Mouse (Mus musculus): ENCODE data around the gene Igfbp2. TPM values are rescaled to one million over a fixed set of nuclear protein-coding genes. Genes with fewer than 3 reads are reported as not detected.

The Igfbp2 gene
- polyA plus RNA-seq, 1 experiment from 2014 or later = 226 TPM

DNA sequence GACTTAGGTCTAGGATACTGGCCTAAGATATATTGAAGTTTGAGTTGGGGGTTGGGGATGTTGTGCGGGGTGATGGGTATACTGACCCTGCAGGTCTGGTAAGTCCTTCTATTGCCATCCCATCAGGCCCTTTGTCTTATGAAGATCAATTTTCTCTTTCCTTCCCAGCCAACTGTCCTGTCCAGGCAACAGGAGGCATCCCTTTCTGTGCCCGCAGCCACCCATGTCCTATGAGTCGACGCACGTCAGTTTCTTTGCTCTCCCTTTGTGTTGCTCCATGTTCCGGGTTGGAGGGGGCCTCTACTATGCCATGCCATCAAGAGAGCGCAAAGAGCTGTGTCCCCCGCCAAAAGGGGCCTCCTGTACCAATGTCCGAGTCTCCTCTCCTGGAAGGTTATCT, 35.7 kb downstream of the Igfbp2 start:
- H3K9me3 ChIP-seq = no peaks in the 10 kb centered on the region
- H3K27me3 ChIP-seq (ENCODE audit: insufficient read depth, poor library complexity, severe bottlenecking) = no peaks in the 10 kb centered on the region
- H3K36me3 ChIP-seq = peaks cover 67% of the 10 kb centered on the region
- H3K4me3 ChIP-seq = no peak overlapping the region
- H3K4me1 ChIP-seq = no peaks in the 10 kb centered on the region
- H3K27ac ChIP-seq = no peak overlapping the region
- DNase-seq (ENCODE audit: low spot score) = no peak
- WGBS = 81% methylated on average over 9 of the region's 9 CpGs

DNA sequence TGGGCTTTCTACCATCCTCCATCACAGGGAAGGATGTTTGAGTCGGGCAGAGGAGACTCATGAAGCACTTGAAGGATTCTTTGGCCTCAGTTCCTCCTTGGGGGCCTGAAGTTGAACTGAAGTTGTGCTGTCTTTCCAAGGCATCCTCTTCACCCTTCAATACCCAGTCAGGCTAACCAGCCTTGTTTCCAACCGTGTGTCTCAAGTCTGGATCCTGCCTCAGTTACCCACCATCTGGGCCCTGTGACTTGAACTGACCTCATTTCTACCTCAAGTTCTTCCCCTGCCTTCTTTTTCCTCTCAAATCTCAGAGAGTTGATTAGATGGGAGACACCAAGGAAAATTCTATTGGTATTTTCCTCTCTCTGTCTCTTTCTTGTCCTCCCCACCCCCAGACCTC, 36.2 kb downstream of the Igfbp2 start:
- no peak for DNase-seq (ENCODE audit: low spot score)
- Histone ChIP-seq H3K27me3 (ENCODE audit: insufficient read depth, poor library complexity, severe bottlenecking) (no peaks in the 10 kb centered on the region), H3K27ac (no peak overlapping the region), H3K36me3 (peaks cover 72% of the 10 kb centered on the region), H3K4me1 (no peaks in the 10 kb centered on the region), H3K4me3 (no peak overlapping the region), H3K9me3 (no peaks in the 10 kb centered on the region)
- 76% methylated on average over 2 of the region's 2 CpGs for WGBS

DNA sequence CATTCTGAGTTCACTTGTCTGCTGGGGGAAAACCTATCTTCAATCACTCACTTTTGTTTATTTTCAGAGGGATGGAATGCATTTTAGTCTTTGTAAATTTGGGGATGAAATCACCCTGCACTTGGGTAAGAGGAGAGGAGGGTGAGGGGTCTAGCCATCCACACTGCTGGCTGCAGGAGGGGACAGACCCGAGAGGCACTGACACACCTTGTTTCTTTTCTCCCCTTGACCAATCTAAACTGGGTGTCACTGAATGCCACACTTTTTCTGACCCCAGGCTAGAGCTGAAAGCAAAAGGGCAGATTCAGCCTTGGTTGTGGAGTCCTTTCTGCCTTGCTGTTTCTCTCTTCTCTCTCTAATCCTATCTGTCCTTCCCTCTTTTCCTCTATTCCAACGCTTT, 37.4 kb downstream of the Igfbp2 start:
- Histone ChIP-seq H3K9me3 (no peaks in the 10 kb centered on the region), H3K27me3 (ENCODE audit: insufficient read depth, poor library complexity, severe bottlenecking) (no peaks in the 10 kb centered on the region), H3K36me3 (peaks cover 83% of the 10 kb centered on the region), H3K4me1 (peaks cover 12% of the 10 kb centered on the region), H3K4me3 (no peak overlapping the region), H3K27ac (no peak overlapping the region)
- WGBS = 60% methylated on average over 2 of the region's 2 CpGs
- no peak for DNase-seq (ENCODE audit: low spot score)

DNA sequence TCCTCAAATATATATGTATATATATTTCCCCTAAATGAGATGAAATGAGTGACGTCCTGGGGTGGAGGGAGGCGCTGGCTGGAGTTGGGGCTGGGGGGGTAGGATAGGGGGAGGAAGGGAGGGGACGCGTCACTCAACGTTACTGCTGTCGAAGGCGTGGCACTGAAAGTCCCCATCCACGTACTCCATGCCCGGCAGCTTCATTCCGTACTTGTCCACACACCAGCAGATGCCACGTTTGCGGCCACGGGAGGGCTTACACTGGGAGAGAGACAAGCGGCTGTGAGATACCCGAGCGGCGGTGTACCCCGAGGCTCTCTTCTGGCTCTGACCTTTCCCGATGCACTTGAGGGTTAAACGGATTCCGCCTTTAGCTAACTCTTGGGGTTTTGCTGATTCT, 37.9 kb downstream of the Igfbp2 start:
- H3K4me1 ChIP-seq = peaks cover 15% of the 10 kb centered on the region
- H3K27me3 ChIP-seq (ENCODE audit: insufficient read depth, poor library complexity, severe bottlenecking) = no peaks in the 10 kb centered on the region
- 85% methylated on average over 21 of the region's 21 CpGs for WGBS
- H3K36me3 ChIP-seq = peaks cover 86% of the 10 kb centered on the region
- no peaks in the 10 kb centered on the region for H3K9me3 ChIP-seq
- H3K4me3 ChIP-seq = no peak overlapping the region
- H3K27ac ChIP-seq = no peak overlapping the region
- no peak for DNase-seq (ENCODE audit: low spot score)

DNA sequence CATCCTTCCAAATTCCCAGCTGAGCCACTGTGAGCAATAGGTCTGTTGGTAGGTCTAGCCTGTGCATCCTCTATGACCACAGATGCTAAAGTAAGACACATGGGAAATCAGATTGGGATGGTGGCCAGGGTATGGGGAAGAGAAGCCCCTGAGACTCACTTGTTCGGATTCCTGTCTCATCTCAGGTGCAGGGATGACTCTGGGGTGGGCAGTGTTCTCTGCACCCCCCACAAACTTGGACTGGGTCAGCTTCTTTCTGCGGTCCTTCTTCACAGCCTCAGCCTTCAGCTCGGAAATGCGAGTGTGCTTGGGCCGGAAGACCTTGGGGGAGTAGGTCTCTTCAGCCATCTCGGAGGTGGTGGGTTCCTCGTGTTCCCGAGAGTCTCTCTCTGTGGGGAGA, 39.4 kb downstream of the Igfbp2 start:
- DNase-seq (ENCODE audit: low spot score) = no peak

DNA sequence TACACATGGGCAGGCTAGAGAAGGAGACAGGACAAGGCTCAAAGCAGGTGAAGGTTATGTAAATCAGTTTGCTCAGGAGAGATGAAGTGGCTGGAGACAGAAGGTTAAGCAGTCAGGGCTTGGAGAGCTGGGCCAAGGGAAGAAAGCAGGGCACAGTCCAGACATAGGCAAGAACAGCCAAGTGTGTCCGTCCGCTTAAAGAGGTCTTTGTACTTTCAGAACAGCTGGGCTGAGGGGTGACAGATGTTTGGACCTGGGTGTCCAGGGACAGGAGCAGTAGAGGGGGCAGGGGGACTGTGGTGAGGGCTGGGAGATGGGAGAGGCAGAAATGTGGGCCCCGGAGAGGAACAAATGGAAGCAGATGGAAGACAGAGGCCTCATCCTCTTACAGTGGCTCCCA, 40.0 kb downstream of the Igfbp2 start:
- Histone ChIP-seq H3K4me1 (peaks cover 29% of the 10 kb centered on the region), H3K27ac (no peak overlapping the region), H3K4me3 (no peak overlapping the region), H3K36me3 (peaks cover 88% of the 10 kb centered on the region), H3K27me3 (ENCODE audit: insufficient read depth, poor library complexity, severe bottlenecking) (no peaks in the 10 kb centered on the region), H3K9me3 (no peaks in the 10 kb centered on the region)
- no peak for DNase-seq (ENCODE audit: low spot score)
- WGBS = 89% methylated on average over 3 of the region's 3 CpGs

More for the DNA sequence above, 39.4 kb downstream of the Igfbp2 start:
- WGBS = 83% methylated on average over 8 of the region's 8 CpGs
- Histone ChIP-seq H3K4me1 (peaks cover 23% of the 10 kb centered on the region), H3K27me3 (ENCODE audit: insufficient read depth, poor library complexity, severe bottlenecking) (no peaks in the 10 kb centered on the region), H3K9me3 (no peaks in the 10 kb centered on the region), H3K4me3 (no peak overlapping the region), H3K36me3 (peaks cover 88% of the 10 kb centered on the region), H3K27ac (no peak overlapping the region)

DNA sequence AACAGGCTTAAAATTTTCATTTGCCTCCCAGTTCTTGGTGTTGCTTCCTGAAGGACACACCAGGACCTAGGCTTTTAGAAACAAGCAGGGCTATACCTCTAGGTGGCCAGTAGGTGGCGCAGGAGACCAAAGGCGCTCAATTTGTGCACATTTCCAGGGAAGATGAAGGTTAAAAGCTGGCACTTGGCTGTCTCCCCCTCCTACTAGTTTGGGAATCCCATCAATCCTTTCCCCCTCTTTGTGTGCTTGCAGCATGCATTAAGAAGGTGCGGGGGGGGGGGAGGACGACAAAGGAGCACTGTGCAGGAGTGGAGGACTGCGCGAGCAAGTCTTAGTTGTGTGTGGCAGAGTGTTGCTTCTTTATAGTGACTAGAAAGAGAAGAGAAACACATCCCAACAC, 41.6 kb downstream of the Igfbp2 start:
- Histone ChIP-seq H3K4me3 (no peak overlapping the region), H3K27ac (peak overlapping the region; percentile 52; the same call in 1 of the 2 replicates), H3K9me3 (no peaks in the 10 kb centered on the region), H3K27me3 (ENCODE audit: insufficient read depth, poor library complexity, severe bottlenecking) (no peaks in the 10 kb centered on the region), H3K4me1 (peaks cover 41% of the 10 kb centered on the region), H3K36me3 (peaks cover 73% of the 10 kb centered on the region)
- DNase-seq (ENCODE audit: low spot score) = peak; percentile 84
- 27% methylated on average over 6 of the region's 6 CpGs for WGBS

DNA sequence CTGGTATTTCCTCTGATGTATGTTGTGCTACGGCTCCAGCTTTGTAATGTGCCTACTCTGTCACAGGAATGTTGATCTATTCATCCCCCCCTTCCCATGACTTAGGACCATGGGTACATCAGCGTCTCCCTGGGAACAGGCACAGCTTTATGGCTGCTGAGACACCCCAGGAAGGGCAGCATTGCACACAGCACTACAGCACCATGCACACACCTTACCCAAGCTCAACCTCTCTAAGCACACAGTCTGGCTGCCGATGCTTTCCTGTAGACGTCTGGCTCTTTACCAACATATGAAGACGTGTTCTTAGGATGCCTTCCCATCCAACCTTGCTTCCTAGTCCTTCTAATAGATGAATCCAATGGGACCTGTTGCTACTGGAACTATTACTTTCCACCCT, 42.1 kb downstream of the Igfbp2 start:
- Histone ChIP-seq H3K4me1 (peaks cover 42% of the 10 kb centered on the region), H3K27me3 (ENCODE audit: insufficient read depth, poor library complexity, severe bottlenecking) (no peaks in the 10 kb centered on the region), H3K27ac (no peak overlapping the region), H3K9me3 (no peaks in the 10 kb centered on the region), H3K36me3 (peaks cover 69% of the 10 kb centered on the region), H3K4me3 (no peak overlapping the region)
- WGBS = 65% methylated on average over 5 of the region's 5 CpGs
- no peak for DNase-seq (ENCODE audit: low spot score)

DNA sequence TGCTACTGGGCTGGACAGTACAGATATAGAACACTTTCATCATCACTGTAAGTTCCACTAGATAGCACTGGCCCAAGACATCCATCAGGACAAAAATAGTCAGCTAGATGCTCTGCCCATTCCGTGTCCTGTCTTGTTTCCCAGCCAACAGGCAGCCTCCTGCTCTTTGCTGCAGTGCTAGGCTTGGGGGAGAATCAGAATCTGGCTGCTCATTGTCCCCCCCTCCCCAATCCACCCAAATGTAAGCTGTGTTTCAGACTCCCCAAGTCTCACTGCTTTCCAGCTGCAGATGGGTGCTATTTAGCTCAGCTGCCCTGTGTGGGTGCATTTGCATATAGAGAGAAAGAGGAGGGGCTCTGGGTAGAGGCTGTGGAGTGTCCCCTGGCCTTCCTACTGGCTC, 43.0 kb downstream of the Igfbp2 start:
- DNase-seq (ENCODE audit: low spot score) = no peak
- no peaks in the 10 kb centered on the region for H3K9me3 ChIP-seq
- H3K27ac ChIP-seq = peak overlapping the region; percentile 44
- WGBS = 32% methylated on average over 1 of the region's 1 CpGs
- H3K4me3 ChIP-seq = no peak overlapping the region
- peaks cover 60% of the 10 kb centered on the region for H3K36me3 ChIP-seq
- no peaks in the 10 kb centered on the region for H3K27me3 ChIP-seq (ENCODE audit: insufficient read depth, poor library complexity, severe bottlenecking)
- H3K4me1 ChIP-seq = peaks cover 42% of the 10 kb centered on the region

DNA sequence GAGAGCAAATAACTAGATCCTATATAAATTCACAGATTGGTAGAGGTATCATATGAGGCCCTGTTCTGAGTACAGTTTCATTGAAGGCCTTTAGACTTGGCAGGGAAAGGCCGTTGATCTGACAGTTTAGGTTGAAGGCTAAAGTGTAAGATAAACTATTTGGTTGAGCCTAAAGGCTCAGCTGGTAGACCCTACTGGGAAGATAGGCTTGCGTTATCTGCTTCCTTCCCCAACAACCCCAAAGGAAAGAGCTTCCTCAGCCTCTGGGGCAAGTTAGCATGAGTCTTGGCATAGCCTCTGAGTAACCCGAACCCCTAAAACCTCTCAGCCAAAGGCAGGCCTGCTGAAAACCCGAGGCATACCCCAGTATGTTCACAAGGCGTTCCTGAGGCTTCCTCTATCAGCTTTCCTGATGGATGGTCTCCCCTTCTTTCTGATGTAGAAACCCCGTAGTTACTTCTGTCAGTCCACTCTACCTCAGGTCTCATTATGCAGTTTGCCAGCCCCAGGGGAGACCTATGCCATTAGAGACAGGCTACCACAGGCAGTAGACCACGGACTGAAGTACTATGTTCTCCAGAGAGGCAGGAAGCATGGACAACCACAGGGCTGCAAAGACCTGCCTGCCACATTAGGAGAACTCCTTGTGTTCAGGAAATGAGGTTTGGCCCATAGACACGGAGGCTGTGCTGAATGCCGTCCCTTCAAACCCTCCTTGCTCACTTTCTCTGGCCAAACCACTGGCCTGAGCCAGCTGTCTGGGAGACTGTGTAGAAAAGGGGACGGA, 44.3 kb downstream of the Igfbp2 start:
- WGBS = 62% methylated on average over 10 of the region's 10 CpGs

DNA sequence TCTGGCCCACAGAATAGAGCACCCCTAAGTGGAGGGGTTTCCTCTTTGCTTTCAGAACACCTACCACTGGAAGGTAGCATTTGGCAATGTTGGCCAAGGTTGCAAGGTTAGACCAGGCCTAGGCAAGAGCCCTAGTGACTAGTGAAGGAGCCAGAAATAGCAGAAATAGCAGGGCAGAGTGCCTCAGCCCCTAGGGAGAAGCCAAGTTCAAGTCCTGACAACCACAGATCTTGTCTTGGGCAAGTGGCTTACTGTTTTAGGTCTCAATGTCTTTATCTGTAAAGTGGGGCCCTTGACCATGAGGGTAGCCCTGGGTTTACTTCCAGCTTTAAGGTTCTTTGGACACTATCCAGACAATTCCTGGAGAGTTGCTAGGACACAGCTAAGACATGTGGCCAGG, 45.0 kb downstream of the Igfbp2 start:
- no peak overlapping the region for H3K27ac ChIP-seq
- H3K36me3 ChIP-seq = peaks cover 41% of the 10 kb centered on the region
- DNase-seq (ENCODE audit: low spot score) = no peak
- H3K4me3 ChIP-seq = no peak overlapping the region
- no peaks in the 10 kb centered on the region for H3K27me3 ChIP-seq (ENCODE audit: insufficient read depth, poor library complexity, severe bottlenecking)
- H3K9me3 ChIP-seq = no peaks in the 10 kb centered on the region
- peaks cover 42% of the 10 kb centered on the region for H3K4me1 ChIP-seq

More for the DNA sequence above, 44.3 kb downstream of the Igfbp2 start:
- Histone ChIP-seq H3K4me3 (0 out of 2 replicates have a peak overlapping the region, but pooled peaks have one; percentile 5), H3K27me3 (ENCODE audit: insufficient read depth, poor library complexity, severe bottlenecking) (no peaks in the 10 kb centered on the region), H3K27ac (no peak overlapping the region), H3K36me3 (peaks cover 47% of the 10 kb centered on the region), H3K9me3 (no peaks in the 10 kb centered on the region), H3K4me1 (peaks cover 42% of the 10 kb centered on the region)
- no peak for DNase-seq (ENCODE audit: low spot score)

DNA sequence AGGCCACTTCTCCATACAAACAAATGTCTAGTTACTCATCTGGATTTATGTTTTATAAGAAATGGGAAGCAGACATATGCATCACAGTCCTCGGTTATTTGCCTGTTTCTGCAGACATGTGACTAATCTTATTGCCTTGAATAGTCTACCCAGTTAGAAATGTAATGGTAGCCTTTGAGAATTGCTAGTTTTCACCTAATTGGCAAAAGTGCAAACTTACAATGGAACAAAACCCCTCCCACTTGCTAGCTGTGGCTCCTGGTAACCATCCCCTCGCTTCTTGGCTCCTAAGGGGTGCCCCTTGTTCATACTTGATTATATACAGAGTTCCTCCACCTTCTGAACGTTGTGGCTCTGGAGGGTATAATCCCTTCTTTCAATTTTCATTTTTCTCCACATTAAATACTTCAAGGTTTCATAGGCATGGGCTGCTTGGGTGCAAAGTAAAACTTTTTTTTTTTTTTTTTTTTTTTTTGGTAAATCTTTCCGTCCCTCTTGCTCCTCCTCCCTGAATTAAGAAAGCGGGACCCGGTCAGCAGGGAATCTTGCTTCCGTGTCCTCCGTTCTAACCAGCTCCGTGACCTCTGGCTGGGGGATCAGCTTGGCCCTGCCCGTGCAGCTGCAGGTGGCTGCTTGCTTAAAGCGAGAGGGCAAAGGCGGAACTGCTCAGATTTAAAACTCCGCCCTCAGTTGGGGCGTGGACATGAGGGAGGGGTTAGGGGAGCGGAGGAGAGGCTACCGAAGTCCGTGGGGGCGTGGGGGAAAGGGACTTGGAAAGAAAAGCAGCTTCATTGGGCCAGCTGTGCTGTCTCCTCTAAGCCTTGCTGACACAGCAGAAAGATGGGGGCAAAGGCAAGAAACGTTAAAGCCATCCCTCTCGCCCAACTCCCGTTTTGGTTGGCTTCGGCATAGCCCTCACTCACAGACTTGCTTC, 45.6 kb downstream of the Igfbp2 start:
- H3K27me3 ChIP-seq (ENCODE audit: insufficient read depth, poor library complexity, severe bottlenecking) = no peaks in the 10 kb centered on the region
- no peaks in the 10 kb centered on the region for H3K9me3 ChIP-seq
- DNase-seq (ENCODE audit: low spot score) = peak; percentile 90
- 9% methylated on average over 22 of the region's 22 CpGs for WGBS
- peak overlapping the region; percentile 85 for H3K4me3 ChIP-seq
- peaks cover 34% of the 10 kb centered on the region for H3K36me3 ChIP-seq
- peaks cover 46% of the 10 kb centered on the region for H3K4me1 ChIP-seq
- H3K27ac ChIP-seq = peak overlapping the region; percentile 73
